Mouse (Mus musculus): ENCODE data around the gene Rpl32.

DNA sequence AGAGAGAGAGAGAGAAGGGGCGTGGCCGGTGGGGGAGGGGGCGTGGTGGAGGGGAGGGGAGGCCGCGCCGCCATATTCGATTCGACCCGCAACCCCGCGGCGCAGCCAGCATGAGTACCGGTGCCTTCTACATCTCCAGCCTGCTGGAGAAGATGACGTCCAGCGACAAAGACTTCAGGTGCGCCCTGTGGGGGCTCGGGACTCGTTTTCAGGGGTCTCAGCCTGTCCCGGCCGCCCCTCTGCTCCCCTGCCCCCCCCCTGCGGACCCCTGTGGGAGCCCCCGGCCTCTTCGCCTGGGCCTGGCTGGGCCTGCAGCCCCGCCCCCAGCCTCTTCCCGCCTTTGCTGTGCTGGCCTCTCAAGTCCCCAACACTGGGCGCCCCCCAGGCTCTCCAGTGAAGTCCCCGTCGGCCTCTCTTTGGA lies 34.0 kb downstream of the Rpl32 start, which contains the start of gene Cand2:
- TF ChIP-seq CTCF (IDR thresholded peaks at IDR 0.05; ENCODE audit: control insufficient read depth, insufficient read depth, low read length) (no peak), POLR2A (IDR thresholded peaks at IDR 0.05; ENCODE audit: borderline replicate concordance, control insufficient read depth, low read depth, low read length) (no peak)

Measured in bone marrow, adult 2 months (tissue).